Mouse (Mus musculus) splenic B cell, adult 2 months (primary cell): ENCODE measurements around the gene Sdk2.
A peak's percentile ranks its signal among the peaks of the same experiment; 100 is the strongest.

ENCODE experiments used
- DNase-seq: peaks from one replicate; pipeline ENCODE4 v3.0.0-alpha.2; 2011; ENCODE audit warnings: low read depth, low spot score
- H3K27me3 ChIP-seq: 2 replicates; pipeline ENCODE4 v1.6.1; 2012; ENCODE audit warnings: mild to moderate bottlenecking, low read length, moderate library complexity, mixed read lengths; ENCODE audit not compliant: control insufficient read depth, poor library complexity, insufficient read depth, severe bottlenecking
- H3K36me3 ChIP-seq: 2 replicates; pipeline ENCODE4 v1.6.1; 2012; ENCODE audit warnings: mild to moderate bottlenecking, low read length, moderate library complexity, mixed read lengths; ENCODE audit not compliant: control insufficient read depth, poor library complexity, insufficient read depth, severe bottlenecking

The Sdk2 gene

GRCm38 (mm10) chr11:113799041-113799447 lies 267.8 kb downstream of the Sdk2 start:
- Histone ChIP-seq H3K27me3 (0 out of 2 replicates have a peak, but pooled peaks cover 2% of the 10 kb centered on the region), H3K36me3 (no peaks in the 10 kb centered on the region)
- DNase-seq = no peak

GRCm38 (mm10) chr11:113798011-113798410 lies 268.8 kb downstream of the Sdk2 start:
- DNase-seq = no peak
- H3K36me3 ChIP-seq = no peaks in the 10 kb centered on the region

GRCm38 (mm10) chr11:113797014-113797983 lies 269.5 kb downstream of the Sdk2 start:
- no peaks in the 10 kb centered on the region for H3K36me3 ChIP-seq
- no peak for DNase-seq
- no peaks in the 10 kb centered on the region for H3K27me3 ChIP-seq

More at GRCm38 (mm10) chr11:113798011-113798410, 268.8 kb downstream of the Sdk2 start:
- H3K27me3 ChIP-seq = no peaks in the 10 kb centered on the region

DNA sequence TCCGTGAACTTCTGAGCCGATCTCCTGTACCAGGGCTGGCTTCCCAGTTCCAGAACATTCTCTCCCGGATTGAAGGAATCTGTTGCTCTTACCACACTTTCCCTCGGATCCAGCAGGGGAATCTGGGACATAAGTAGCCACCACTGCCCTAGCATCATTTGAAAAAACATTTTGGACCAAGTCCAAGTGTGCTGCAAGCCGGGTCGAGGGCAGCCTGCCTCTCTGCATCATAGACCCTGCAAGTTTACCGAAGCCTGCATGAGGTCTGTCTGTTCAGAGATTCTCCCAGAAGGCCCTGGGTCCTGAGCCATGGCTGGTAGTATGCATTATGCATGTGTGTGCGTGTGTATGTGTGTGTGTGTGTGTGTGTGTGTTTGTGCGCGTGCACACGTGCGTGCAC lies 271.0 kb downstream of the Sdk2 start:
- no peak for DNase-seq
- Histone ChIP-seq H3K27me3 (no peaks in the 10 kb centered on the region), H3K36me3 (no peaks in the 10 kb centered on the region)

DNA sequence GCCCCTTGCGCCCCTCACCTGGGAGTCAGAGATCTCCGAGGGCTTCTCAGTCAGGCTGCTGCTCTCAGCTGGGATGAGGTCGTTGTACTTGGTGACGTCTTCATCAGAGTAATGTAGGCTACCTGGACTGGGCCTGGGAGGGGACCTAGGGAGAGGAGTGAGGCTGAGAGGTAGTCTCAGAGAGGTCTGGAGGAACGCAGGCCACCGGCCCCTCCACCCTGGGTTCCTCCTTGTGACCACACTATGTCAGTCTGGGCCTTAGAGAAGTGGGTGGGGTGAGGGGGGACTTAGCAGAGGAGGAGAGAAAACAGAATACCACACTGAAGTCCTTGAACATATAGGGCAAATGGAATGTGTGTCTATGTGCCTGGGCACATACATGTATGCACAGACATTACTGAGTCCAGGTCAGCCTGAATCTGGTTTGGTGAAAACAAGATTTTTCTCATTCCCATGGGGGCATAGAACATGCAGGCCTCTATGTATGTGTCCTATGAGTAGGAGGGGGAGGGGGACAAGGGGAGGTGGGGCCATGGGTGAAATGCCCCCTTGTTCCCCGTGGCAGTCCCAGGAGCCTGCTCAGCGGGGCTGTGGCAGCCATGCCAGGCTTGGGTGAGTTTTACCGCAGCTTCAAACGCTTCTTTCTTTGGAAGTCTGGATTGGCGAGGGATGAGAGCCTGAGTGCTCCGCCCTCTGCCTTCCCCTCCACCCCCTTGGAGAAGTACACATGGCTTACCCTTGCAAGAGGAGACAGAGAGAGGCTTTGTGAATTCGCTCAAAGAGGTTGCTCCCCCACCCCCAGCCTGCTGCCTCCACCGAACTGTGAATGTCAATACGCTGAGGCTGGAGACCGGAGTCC lies 275.3 kb downstream of the Sdk2 start:
- no peaks in the 10 kb centered on the region for H3K36me3 ChIP-seq

DNA sequence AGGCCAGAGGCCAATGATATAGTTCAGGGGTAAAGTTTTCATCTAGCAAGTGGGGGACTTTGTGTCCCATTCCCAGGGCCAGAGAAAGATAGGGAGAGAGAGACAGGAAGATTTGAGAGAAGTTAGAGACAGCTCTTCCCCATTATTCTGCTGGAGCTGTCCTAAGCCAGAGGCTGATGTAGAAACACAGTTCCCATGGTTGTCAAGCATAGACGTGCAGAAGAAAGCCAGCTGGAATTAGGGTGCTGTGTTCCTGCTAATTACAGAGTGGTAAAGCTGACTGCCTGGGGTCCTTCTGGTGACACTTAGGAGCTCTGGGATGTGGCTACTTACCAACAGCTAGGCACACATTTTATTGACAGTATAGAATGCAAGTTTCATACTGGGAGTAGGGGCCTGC lies 277.7 kb downstream of the Sdk2 start:
- DNase-seq = no peak

More for the DNA sequence above, 275.3 kb downstream of the Sdk2 start:
- no peaks in the 10 kb centered on the region for H3K27me3 ChIP-seq
- DNase-seq = no peak

GRCm38 (mm10) chr11:113788183-113788789 lies 278.6 kb downstream of the Sdk2 start:
- peak; percentile 57 for DNase-seq
- no peaks in the 10 kb centered on the region for H3K27me3 ChIP-seq

More for the DNA sequence above, 277.7 kb downstream of the Sdk2 start:
- Histone ChIP-seq H3K36me3 (no peaks in the 10 kb centered on the region), H3K27me3 (no peaks in the 10 kb centered on the region)

DNA sequence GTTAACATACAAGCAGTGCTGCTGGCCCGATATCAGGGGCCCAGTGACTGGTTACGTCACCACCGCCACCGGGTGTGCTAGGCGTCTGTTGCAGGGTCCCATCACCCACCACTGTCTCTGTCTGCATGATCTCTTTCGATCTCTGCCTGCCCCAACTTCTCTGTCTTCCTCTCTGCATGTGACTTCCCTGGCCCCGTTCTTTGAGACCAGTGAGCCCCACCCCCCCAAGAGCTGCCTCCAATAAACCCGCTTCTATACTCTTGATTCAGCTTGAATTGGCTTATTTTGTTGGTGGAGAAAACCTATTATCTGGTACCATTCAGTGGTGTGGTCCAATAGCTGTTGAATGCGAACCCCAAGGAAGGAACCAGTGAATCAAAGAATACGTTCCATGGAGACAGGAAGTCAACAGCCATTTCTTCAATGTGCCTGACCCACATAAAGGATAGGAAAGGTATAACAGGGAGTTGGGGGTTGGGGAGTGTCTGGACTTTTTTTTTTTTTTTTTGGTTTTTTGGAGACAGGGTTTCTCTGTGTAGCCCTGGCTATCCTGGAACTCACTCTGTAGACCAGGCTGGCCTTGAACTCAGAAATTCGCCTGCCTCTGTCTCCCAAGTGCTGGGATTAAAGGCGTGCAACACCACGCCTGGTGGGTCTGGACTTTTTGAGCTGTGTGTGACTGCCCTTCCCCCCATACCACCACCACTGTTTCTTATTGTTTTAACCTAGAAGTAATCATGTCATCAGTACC lies 279.2 kb downstream of the Sdk2 start:
- Histone ChIP-seq H3K36me3 (no peaks in the 10 kb centered on the region), H3K27me3 (no peaks in the 10 kb centered on the region)
- DNase-seq = peak; percentile 32

More at GRCm38 (mm10) chr11:113788183-113788789, 278.6 kb downstream of the Sdk2 start:
- H3K36me3 ChIP-seq = no peaks in the 10 kb centered on the region

DNA sequence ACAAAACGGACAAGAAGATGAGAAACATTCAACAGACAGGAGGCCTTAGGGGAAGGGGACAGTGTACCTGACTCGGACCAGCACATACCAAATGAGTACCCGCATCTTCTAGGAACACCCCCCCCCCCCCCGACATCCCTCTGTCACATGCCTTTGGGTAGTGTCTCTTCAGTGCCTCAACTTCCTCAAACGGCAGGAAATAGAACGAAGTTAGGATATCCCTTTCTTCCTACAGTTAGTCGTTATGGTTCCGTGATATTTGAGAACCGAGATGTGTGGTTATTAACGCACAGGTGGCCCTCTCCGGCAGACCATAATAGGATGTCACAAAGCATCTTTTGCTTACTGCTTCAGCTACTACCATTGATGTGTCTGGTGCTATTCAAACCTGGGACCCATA lies 279.8 kb downstream of the Sdk2 start:
- Histone ChIP-seq H3K27me3 (no peaks in the 10 kb centered on the region), H3K36me3 (no peaks in the 10 kb centered on the region)
- DNase-seq = peak; percentile 63

DNA sequence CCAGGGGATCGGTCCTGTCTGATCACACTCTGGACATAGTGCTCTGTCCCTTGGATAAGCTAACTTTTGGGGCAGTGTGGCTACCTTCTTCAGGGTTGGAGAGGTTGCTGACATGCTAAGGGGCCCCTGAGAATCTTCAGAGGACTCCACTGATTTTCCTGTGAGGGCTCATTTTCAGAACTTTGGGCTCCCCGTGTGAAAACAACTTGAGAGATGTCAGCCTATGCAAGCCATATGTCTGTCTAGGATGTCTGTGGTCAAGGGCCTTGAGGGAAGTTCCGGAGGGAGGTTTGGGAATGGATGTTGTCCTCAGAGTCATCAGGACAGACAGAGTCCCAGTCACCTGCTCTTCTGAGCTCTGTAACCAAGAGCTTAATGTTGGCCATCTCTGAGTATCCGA lies 280.5 kb downstream of the Sdk2 start:
- no peaks in the 10 kb centered on the region for H3K27me3 ChIP-seq
- H3K36me3 ChIP-seq = no peaks in the 10 kb centered on the region
- no peak for DNase-seq

DNA sequence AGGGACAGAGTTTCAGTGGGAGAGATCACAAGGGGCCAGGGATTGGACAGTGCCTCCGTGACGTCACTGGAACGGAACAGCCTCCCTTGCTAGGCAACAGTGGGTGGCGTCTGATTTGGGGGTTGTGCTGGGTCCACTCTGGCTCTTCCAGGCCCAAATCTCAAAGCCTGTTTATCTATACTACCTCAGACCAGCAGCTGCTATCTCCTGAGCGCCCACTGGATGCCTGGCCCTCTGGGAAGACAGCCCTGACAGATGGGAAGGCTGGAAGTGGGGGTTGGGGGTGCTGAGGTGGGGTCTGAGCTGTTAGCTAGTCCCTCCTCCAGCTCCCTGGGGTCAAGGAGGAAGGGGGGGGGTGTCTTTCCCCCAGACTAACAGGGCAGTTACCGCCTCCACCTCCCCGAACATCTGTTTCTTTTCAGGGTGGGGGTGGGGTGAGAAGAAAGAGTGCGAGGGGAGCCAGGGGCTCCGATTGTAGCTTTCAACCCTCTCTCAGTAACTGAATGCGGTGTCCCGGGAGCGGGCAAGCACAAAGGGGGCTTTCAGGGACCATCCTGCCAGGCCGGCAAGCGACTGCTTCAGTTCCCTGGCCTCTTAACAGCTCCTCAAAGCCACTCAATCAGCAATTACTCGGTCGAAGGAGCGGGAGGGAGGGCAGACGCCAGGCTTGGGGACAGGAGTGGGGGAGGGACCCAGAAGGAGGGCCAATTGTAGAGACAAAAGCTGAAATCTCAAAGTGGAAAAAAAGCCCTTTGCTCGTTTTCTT lies 281.3 kb downstream of the Sdk2 start:
- no peak for DNase-seq
- no peaks in the 10 kb centered on the region for H3K27me3 ChIP-seq

DNA sequence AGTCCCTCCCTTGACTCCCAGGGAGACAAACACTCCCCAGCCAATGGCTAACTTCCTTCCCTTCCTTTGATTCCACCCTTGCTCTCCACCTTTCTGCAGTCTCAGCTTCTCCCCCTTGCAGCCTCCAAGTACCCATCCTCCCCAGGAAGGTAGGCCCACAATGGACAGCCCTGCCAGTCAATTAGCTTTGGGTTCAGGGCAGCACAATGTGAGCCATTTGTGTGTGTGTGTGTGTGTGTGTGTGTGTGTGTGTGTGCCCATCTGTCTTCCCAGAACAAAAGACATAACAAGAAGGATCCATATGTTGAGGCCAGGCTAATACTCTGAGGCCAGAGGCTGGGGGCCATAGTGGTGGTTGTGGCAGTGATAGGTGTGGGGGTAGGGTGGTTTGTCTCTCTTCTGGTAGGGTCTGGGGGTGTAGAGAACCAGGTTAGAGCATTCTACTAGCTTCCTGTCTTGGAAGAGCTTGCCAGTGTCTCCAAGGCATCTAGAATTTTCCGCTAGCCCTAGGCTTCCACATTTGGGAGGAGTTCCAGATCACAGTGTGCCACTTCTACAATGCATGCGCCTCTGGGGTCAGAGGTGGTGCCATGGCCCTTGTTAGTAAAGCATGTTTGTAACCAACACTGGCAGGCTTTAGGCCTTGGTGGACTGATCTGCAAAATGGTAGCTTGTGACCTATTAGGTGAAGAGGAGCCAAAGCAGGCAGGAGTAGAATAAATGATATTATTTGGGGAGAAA lies 282.0 kb downstream of the Sdk2 start:
- no peak for DNase-seq
- H3K36me3 ChIP-seq = no peaks in the 10 kb centered on the region

More for the DNA sequence above, 281.3 kb downstream of the Sdk2 start:
- no peaks in the 10 kb centered on the region for H3K36me3 ChIP-seq

DNA sequence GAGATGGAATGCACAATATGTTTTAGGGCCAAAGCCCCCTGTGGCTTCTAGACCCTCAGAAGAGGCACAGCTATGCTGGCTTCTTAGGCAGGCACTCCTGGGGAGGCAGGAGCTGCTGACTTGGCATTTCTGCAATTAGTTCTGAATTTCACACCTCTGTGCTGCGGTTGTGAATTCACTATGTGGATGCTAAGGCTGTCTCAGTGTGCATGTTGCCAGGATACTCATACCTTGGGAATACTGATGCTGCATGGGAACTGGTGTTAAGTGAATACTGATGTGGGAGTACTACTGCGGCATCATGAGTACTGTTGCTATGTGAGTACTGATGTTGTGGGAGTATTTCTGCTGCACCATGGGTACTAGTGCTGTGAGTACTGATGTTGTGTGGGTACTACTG lies 284.4 kb downstream of the Sdk2 start:
- Histone ChIP-seq H3K36me3 (no peaks in the 10 kb centered on the region), H3K27me3 (no peaks in the 10 kb centered on the region)
- DNase-seq = no peak

More for the DNA sequence above, 282.0 kb downstream of the Sdk2 start:
- no peaks in the 10 kb centered on the region for H3K27me3 ChIP-seq
